Mouse (Mus musculus): Measurements from ENCODE around the gene Hk3. TPM values are rescaled to one million over a fixed set of nuclear protein-coding genes. Genes with fewer than 3 reads are reported as not detected.
A peak's percentile ranks its signal among the peaks of the same experiment; 100 is the strongest.

Gene Hk3
- polyA plus RNA-seq (2016; fragmentation: Nextera tagmentation; extraction: Ambion mirVana) = 0.39 and 0.65 TPM in 2 replicates

- Histone ChIP-seq H3K9me3 (no peaks in the 10 kb centered on the region), H3K4me3 (no peak within 1 kb of the TSS), H3K36me3 (replicated peaks) (peaks cover 8% of the 10 kb centered on the region), H3K4me1 (peaks cover 3% of the 10 kb centered on the region; the same call in 1 of the 2 replicates), H3K27me3 (replicated peaks; ENCODE audit: low read depth, poor library complexity, severe bottlenecking) (no peaks in the 10 kb centered on the region), H3K27ac (replicated peaks) (no peak within 1 kb of the TSS)
- 88% methylated on average over 13 of the region's 13 CpGs for WGBS
- no peak for DNase-seq (ENCODE audit: low spot score)
Observed at GRCm38 (mm10) chr13:55021194-55021779, at the start of gene Hk3. Hk3 (minus strand) TSS chr13:55021385.

GRCm38 (mm10) chr13:55069719-55070118 lies 48.5 kb upstream of the Hk3 start:
- H3K27ac ChIP-seq (replicated peaks) = no peak overlapping the region
- no peak overlapping the region for H3K4me3 ChIP-seq
- H3K27me3 ChIP-seq (replicated peaks; ENCODE audit: low read depth, poor library complexity, severe bottlenecking) = no peaks in the 10 kb centered on the region
- DNase-seq (ENCODE audit: low spot score) = no peak
- H3K4me1 ChIP-seq = no peaks in the 10 kb centered on the region
- no peaks in the 10 kb centered on the region for H3K9me3 ChIP-seq
- no peaks in the 10 kb centered on the region; the same call in 1 of the 2 replicates for H3K36me3 ChIP-seq (replicated peaks)
- WGBS = 59% methylated on average over 7 of the region's 7 CpGs

GRCm38 (mm10) chr13:55063276-55063675 lies 42.1 kb upstream of the Hk3 start:
- H3K27me3 ChIP-seq (replicated peaks; ENCODE audit: low read depth, poor library complexity, severe bottlenecking) = no peaks in the 10 kb centered on the region
- H3K4me1 ChIP-seq = no peaks in the 10 kb centered on the region
- H3K4me3 ChIP-seq = no peak overlapping the region
- no peak overlapping the region for H3K27ac ChIP-seq (replicated peaks)
- DNase-seq (ENCODE audit: low spot score) = no peak
- H3K9me3 ChIP-seq = no peaks in the 10 kb centered on the region
- 91% methylated on average over 2 of the region's 2 CpGs for WGBS
- H3K36me3 ChIP-seq (replicated peaks) = peaks cover 16% of the 10 kb centered on the region; the same call in 1 of the 2 replicates

GRCm38 (mm10) chr13:55058042-55058441 lies 36.9 kb upstream of the Hk3 start:
- no peak overlapping the region for H3K27ac ChIP-seq (replicated peaks)
- no peaks in the 10 kb centered on the region for H3K9me3 ChIP-seq
- DNase-seq (ENCODE audit: low spot score) = peak; percentile 10
- no peaks in the 10 kb centered on the region for H3K4me1 ChIP-seq
- H3K27me3 ChIP-seq (replicated peaks; ENCODE audit: low read depth, poor library complexity, severe bottlenecking) = no peaks in the 10 kb centered on the region
- 89% methylated on average over 2 of the region's 2 CpGs for WGBS
- peaks cover 34% of the 10 kb centered on the region for H3K36me3 ChIP-seq (replicated peaks)
- H3K4me3 ChIP-seq = no peak overlapping the region

- Histone ChIP-seq H3K27me3 (replicated peaks; ENCODE audit: low read depth, poor library complexity, severe bottlenecking) (no peaks in the 10 kb centered on the region), H3K27ac (replicated peaks) (no peak overlapping the region), H3K36me3 (replicated peaks) (peaks cover 26% of the 10 kb centered on the region), H3K4me3 (no peak overlapping the region), H3K4me1 (no peaks in the 10 kb centered on the region), H3K9me3 (no peaks in the 10 kb centered on the region)
- no peak for DNase-seq (ENCODE audit: low spot score)
- WGBS = 81% methylated on average over 3 of the region's 3 CpGs
Observed at GRCm38 (mm10) chr13:55047706-55048105, 26.5 kb upstream of the Hk3 start.

GRCm38 (mm10) chr13:55040016-55040415 lies 18.8 kb upstream of the Hk3 start:
- no peak for DNase-seq (ENCODE audit: low spot score)
- Histone ChIP-seq H3K27ac (replicated peaks) (no peak overlapping the region), H3K27me3 (replicated peaks; ENCODE audit: low read depth, poor library complexity, severe bottlenecking) (no peaks in the 10 kb centered on the region), H3K4me1 (no peaks in the 10 kb centered on the region), H3K4me3 (no peak overlapping the region), H3K9me3 (no peaks in the 10 kb centered on the region), H3K36me3 (replicated peaks) (peaks cover 11% of the 10 kb centered on the region)
- 95% methylated on average over 2 of the region's 2 CpGs for WGBS

- H3K9me3 ChIP-seq = no peaks in the 10 kb centered on the region
- H3K4me1 ChIP-seq = peaks cover 3% of the 10 kb centered on the region; the same call in 1 of the 2 replicates
- no peak overlapping the region for H3K27ac ChIP-seq (replicated peaks)
- 97% methylated on average over 2 of the region's 2 CpGs for WGBS
- DNase-seq (ENCODE audit: low spot score) = no peak
- peaks cover 21% of the 10 kb centered on the region for H3K36me3 ChIP-seq (replicated peaks)
- no peaks in the 10 kb centered on the region for H3K27me3 ChIP-seq (replicated peaks; ENCODE audit: low read depth, poor library complexity, severe bottlenecking)
- no peak overlapping the region for H3K4me3 ChIP-seq
Observed at GRCm38 (mm10) chr13:55024215-55024614, 3.0 kb upstream of the Hk3 start.

- WGBS = 85% methylated on average over 9 of the region's 9 CpGs
- Histone ChIP-seq H3K4me1 (peaks cover 3% of the 10 kb centered on the region; the same call in 1 of the 2 replicates), H3K9me3 (no peaks in the 10 kb centered on the region), H3K36me3 (replicated peaks) (peaks cover 13% of the 10 kb centered on the region), H3K27me3 (replicated peaks; ENCODE audit: low read depth, poor library complexity, severe bottlenecking) (no peaks in the 10 kb centered on the region), H3K27ac (replicated peaks) (no peak overlapping the region), H3K4me3 (no peak overlapping the region)
- no peak for DNase-seq (ENCODE audit: low spot score)
Observed at GRCm38 (mm10) chr13:55022715-55023114, 1.5 kb upstream of the Hk3 start.

- Histone ChIP-seq H3K9me3 (no peaks in the 10 kb centered on the region), H3K4me1 (peaks cover 3% of the 10 kb centered on the region; the same call in 1 of the 2 replicates), H3K36me3 (replicated peaks) (peaks cover 9% of the 10 kb centered on the region), H3K27me3 (replicated peaks; ENCODE audit: low read depth, poor library complexity, severe bottlenecking) (no peaks in the 10 kb centered on the region), H3K27ac (replicated peaks) (no peak overlapping the region), H3K4me3 (no peak overlapping the region)
- 60% methylated on average over 4 of the region's 4 CpGs for WGBS
- no peak for DNase-seq (ENCODE audit: low spot score)
Observed at GRCm38 (mm10) chr13:55022256-55022655, 1.1 kb upstream of the Hk3 start.

GRCm38 (mm10) chr13:55020051-55020450 lies 1.1 kb downstream of the Hk3 start:
- H3K4me3 ChIP-seq = no peak overlapping the region
- H3K9me3 ChIP-seq = no peaks in the 10 kb centered on the region
- H3K27me3 ChIP-seq (replicated peaks; ENCODE audit: low read depth, poor library complexity, severe bottlenecking) = peaks cover 3% of the 10 kb centered on the region
- no peak for DNase-seq (ENCODE audit: low spot score)
- H3K27ac ChIP-seq (replicated peaks) = no peak overlapping the region
- no peaks in the 10 kb centered on the region for H3K36me3 ChIP-seq (replicated peaks)
- H3K4me1 ChIP-seq = peaks cover 5% of the 10 kb centered on the region
- 89% methylated on average over 4 of the region's 4 CpGs for WGBS

- 62% methylated on average over 3 of the region's 3 CpGs for WGBS
- H3K4me1 ChIP-seq = peaks cover 13% of the 10 kb centered on the region
- DNase-seq (ENCODE audit: low spot score) = no peak
- H3K27me3 ChIP-seq (replicated peaks; ENCODE audit: low read depth, poor library complexity, severe bottlenecking) = peaks cover 9% of the 10 kb centered on the region
- H3K36me3 ChIP-seq (replicated peaks) = no peaks in the 10 kb centered on the region
- H3K9me3 ChIP-seq = no peaks in the 10 kb centered on the region
- H3K4me3 ChIP-seq = no peak overlapping the region
- no peak overlapping the region for H3K27ac ChIP-seq (replicated peaks)
Observed at GRCm38 (mm10) chr13:55019181-55019580, 2.0 kb downstream of the Hk3 start.

- Histone ChIP-seq H3K4me3 (no peak overlapping the region), H3K9me3 (no peaks in the 10 kb centered on the region), H3K36me3 (replicated peaks) (no peaks in the 10 kb centered on the region), H3K4me1 (peaks cover 18% of the 10 kb centered on the region), H3K27me3 (replicated peaks; ENCODE audit: low read depth, poor library complexity, severe bottlenecking) (peaks cover 9% of the 10 kb centered on the region), H3K27ac (replicated peaks) (no peak overlapping the region)
- no peak for DNase-seq (ENCODE audit: low spot score)
- WGBS = 87% methylated on average over 9 of the region's 9 CpGs
Observed at GRCm38 (mm10) chr13:55018700-55019099, 2.5 kb downstream of the Hk3 start.

GRCm38 (mm10) chr13:55017898-55018599 lies 3.1 kb downstream of the Hk3 start:
- Histone ChIP-seq H3K9me3 (no peaks in the 10 kb centered on the region), H3K27ac (replicated peaks) (no peak overlapping the region), H3K27me3 (replicated peaks; ENCODE audit: low read depth, poor library complexity, severe bottlenecking) (peaks cover 16% of the 10 kb centered on the region), H3K36me3 (replicated peaks) (no peaks in the 10 kb centered on the region), H3K4me1 (peaks cover 24% of the 10 kb centered on the region), H3K4me3 (no peak overlapping the region)
- WGBS = 84% methylated on average over 8 of the region's 8 CpGs
- no peak for DNase-seq (ENCODE audit: low spot score)

All from embryonic facial prominence, embryonic 10.5 days (tissue).